Mouse (Mus musculus) stomach, embryonic 16.5 days (tissue): ENCODE data around the gene Rtp4. TPM values are rescaled to one million over a fixed set of nuclear protein-coding genes. Genes with fewer than 3 reads are reported as not detected.

Experiments used
- ATAC-seq: fragments of 200-750 bp; cut with Nextera tagmentation; 2 replicates; pipeline ENCODE4 v1.8.0; 2017; ENCODE audit warnings: moderate number of reproducible peaks, moderate TSS enrichment; ENCODE audit not compliant: insufficient read depth, low FRiP score
- H3K27ac ChIP-seq: fragments of 300-500 bp; sonication (generic); 2 replicates; pipeline ENCODE4 v1.5.1; 2014; ENCODE audit warnings: low read length
- H3K27me3 ChIP-seq: fragments of 300-500 bp; sonication (generic); 2 replicates; pipeline ENCODE4 v1.6.1; 2014; ENCODE audit warnings: low read length, control low read depth, mixed read lengths; ENCODE audit not compliant: control insufficient read depth, insufficient read depth
- H3K36me3 ChIP-seq: fragments of 300-500 bp; sonication (generic); 2 replicates; pipeline ENCODE4 v1.6.1; 2014; ENCODE audit warnings: low read length; ENCODE audit not compliant: control insufficient read depth, insufficient read depth
- H3K4me1 ChIP-seq: fragments of 300-500 bp; sonication (generic); 2 replicates; pipeline ENCODE4 v1.6.1; 2014; ENCODE audit warnings: low read length, control low read depth, mixed read lengths; ENCODE audit not compliant: control insufficient read depth, insufficient read depth
- H3K4me2 ChIP-seq: fragments of 300-500 bp; sonication (generic); 2 replicates; pipeline ENCODE4 v1.6.1; 2014; ENCODE audit warnings: low read depth, low read length, mixed read lengths
- H3K4me3 ChIP-seq: fragments of 300-500 bp; sonication (generic); replicated peaks from 2 replicates; pipeline ENCODE4 v1.5.1; 2014; ENCODE audit warnings: mild to moderate bottlenecking, low read length
- H3K9ac ChIP-seq: fragments of 300-500 bp; sonication (generic); 2 replicates; pipeline ENCODE4 v1.6.1; 2014; ENCODE audit warnings: low read length
- H3K9me3 ChIP-seq: fragments of 300-500 bp; sonication (generic); replicated peaks from 2 replicates; pipeline ENCODE4 v1.6.1; 2016; ENCODE audit warnings: low read length, control low read depth; ENCODE audit not compliant: control insufficient read depth
- WGBS: fragments of 180-500 bp; shearing (Covaris S2); extraction: QIAGEN DNeasy Blood & Tissue Kit; methylation state at CpG from one replicate; pipeline ENCODE4 v1.1.7; 2014; 5-methylcytosine and 5-hydroxymethylcytosine counted together
- polyA plus RNA-seq: library from polyadenylated mRNA; unstranded; fragments of >200 nt; fragmentation: Nextera tagmentation; extraction: Ambion mirVana; gene quantifications from 2 replicates; pipeline ENCODE4 v1.2.1, GENCODE M21; 2015

The Rtp4 gene
- polyA plus RNA-seq, 1 experiment from 2014 or later: 5.6 TPM

GRCm38 (mm10) chr16:23504320-23504744 lies 15.8 kb upstream of the Rtp4 start:
- H3K27me3 ChIP-seq: peaks cover 7% of the 10 kb centered on the region
- no peaks in the 10 kb centered on the region for H3K36me3 ChIP-seq
- no peak for ATAC-seq
- no peak overlapping the region for H3K9ac ChIP-seq
- no peak overlapping the region for H3K4me3 ChIP-seq
- no peak overlapping the region for H3K27ac ChIP-seq
- H3K9me3 ChIP-seq: no peaks in the 10 kb centered on the region
- no peaks in the 10 kb centered on the region for H3K4me1 ChIP-seq
- no peak overlapping the region for H3K4me2 ChIP-seq
- WGBS: 79% methylated on average over 3 of the region's 3 CpGs

GRCm38 (mm10) chr16:23505904-23506687 lies 14.0 kb upstream of the Rtp4 start:
- peaks cover 7% of the 10 kb centered on the region for H3K27me3 ChIP-seq
- ATAC-seq: no peak
- 44% methylated on average over 11 of the region's 11 CpGs for WGBS
- H3K4me3 ChIP-seq: no peak overlapping the region
- H3K9ac ChIP-seq: no peak overlapping the region; the same call in 1 of the 2 replicates
- H3K27ac ChIP-seq: no peak overlapping the region
- H3K36me3 ChIP-seq: no peaks in the 10 kb centered on the region
- no peaks in the 10 kb centered on the region for H3K4me1 ChIP-seq
- H3K4me2 ChIP-seq: no peak overlapping the region
- no peaks in the 10 kb centered on the region for H3K9me3 ChIP-seq

DNA sequence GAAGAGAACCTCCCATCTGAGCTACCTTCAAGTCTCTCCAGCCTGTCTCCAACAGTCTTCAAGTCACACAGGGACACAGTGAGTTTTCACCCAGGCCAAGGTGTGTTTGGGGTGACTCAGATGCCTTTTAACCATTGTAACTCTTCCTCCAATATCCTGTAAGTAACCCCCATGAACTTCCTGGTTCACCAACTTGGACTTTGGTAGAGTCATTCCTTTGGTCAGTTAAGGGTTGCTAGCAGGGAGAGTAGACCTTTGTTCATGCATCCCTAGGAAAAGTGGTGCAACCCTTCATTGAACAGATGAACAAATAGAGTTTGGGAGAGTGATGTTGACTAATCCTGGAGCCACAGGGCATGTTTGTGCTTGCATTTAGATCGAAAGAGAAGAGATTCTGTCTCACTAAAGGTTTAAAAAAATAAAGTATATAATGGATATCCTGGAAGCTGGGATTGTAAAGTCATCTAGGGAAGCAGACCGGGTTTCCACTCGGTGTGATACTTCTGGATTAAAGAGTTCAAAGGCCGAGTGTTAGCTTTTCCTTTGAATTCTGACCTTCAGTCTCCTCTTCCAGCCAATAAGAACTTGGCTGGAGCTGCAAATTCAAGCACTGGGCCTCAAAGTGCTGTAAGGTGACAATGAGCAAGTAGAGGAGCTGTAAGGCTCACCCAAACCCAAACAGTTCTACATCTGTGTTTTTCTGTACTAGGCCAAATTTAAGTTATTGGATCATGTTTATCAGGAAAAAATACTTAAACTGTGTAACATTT lies 8.7 kb upstream of the Rtp4 start:
- no peak for ATAC-seq

DNA sequence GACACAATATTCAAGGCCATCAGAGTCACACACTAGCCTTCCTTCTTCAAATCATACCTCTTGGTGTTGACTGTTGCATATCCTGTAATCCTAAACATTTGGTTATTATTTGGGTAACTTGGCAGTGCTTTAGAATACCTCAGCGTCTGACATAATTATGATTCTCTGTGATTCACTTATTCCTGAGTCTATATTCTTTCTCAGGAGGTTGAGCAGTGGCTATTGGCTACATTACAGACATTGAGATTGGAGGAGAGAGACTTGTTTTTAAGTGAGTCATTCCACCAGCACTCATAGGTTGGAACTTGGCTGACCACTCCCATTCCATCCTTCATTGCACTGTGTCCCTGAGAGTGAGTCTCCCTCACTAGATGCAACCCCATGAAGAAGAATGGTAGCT lies 6.7 kb upstream of the Rtp4 start:
- no peaks in the 10 kb centered on the region for H3K9me3 ChIP-seq
- H3K4me3 ChIP-seq: no peak overlapping the region
- no peak overlapping the region for H3K4me2 ChIP-seq
- no peaks in the 10 kb centered on the region for H3K27me3 ChIP-seq
- no peak overlapping the region for H3K9ac ChIP-seq
- peaks cover 4% of the 10 kb centered on the region; the same call in 1 of the 2 replicates for H3K4me1 ChIP-seq
- WGBS: 81% methylated on average over 1 of the region's 1 CpGs
- no peak overlapping the region for H3K27ac ChIP-seq
- no peaks in the 10 kb centered on the region for H3K36me3 ChIP-seq
- ATAC-seq: no peak

More for the DNA sequence above, 8.7 kb upstream of the Rtp4 start:
- WGBS: 65% methylated on average over 4 of the region's 4 CpGs
- no peak overlapping the region for H3K9ac ChIP-seq
- H3K27ac ChIP-seq: no peak overlapping the region
- no peaks in the 10 kb centered on the region for H3K36me3 ChIP-seq
- H3K4me1 ChIP-seq: no peaks in the 10 kb centered on the region; the same call in 1 of the 2 replicates
- H3K9me3 ChIP-seq: no peaks in the 10 kb centered on the region
- H3K27me3 ChIP-seq: no peaks in the 10 kb centered on the region
- H3K4me3 ChIP-seq: no peak overlapping the region
- H3K4me2 ChIP-seq: no peak overlapping the region

GRCm38 (mm10) chr16:23515766-23516165 lies 4.3 kb upstream of the Rtp4 start:
- no peak for ATAC-seq
- Histone ChIP-seq H3K4me3 (no peak overlapping the region), H3K4me2 (no peak overlapping the region), H3K27ac (no peak overlapping the region), H3K9me3 (no peaks in the 10 kb centered on the region), H3K4me1 (peaks cover 13% of the 10 kb centered on the region; the same call in 1 of the 2 replicates), H3K27me3 (no peaks in the 10 kb centered on the region), H3K36me3 (no peaks in the 10 kb centered on the region), H3K9ac (no peak overlapping the region)
- 41% methylated on average over 3 of the region's 3 CpGs for WGBS

- Histone ChIP-seq H3K36me3 (no peaks in the 10 kb centered on the region), H3K9me3 (no peaks in the 10 kb centered on the region), H3K27ac (no peak overlapping the region; the same call in 1 of the 2 replicates), H3K27me3 (no peaks in the 10 kb centered on the region), H3K4me3 (no peak overlapping the region), H3K9ac (no peak overlapping the region), H3K4me1 (peaks cover 13% of the 10 kb centered on the region; the same call in 1 of the 2 replicates), H3K4me2 (no peak overlapping the region)
- 50% methylated on average over 2 of the region's 2 CpGs for WGBS
- ATAC-seq: no peak
Measured at GRCm38 (mm10) chr16:23516606-23517005, 3.5 kb upstream of the Rtp4 start.

GRCm38 (mm10) chr16:23517230-23517629 lies 2.9 kb upstream of the Rtp4 start:
- Histone ChIP-seq H3K9ac (no peak overlapping the region), H3K4me3 (no peak overlapping the region), H3K36me3 (no peaks in the 10 kb centered on the region), H3K27ac (no peak overlapping the region), H3K4me2 (no peak overlapping the region), H3K4me1 (peaks cover 13% of the 10 kb centered on the region; the same call in 1 of the 2 replicates), H3K9me3 (no peaks in the 10 kb centered on the region), H3K27me3 (no peaks in the 10 kb centered on the region)
- no peak for ATAC-seq
- 82% methylated on average over 5 of the region's 5 CpGs for WGBS

- no peak overlapping the region for H3K4me3 ChIP-seq
- no peak overlapping the region for H3K4me2 ChIP-seq
- ATAC-seq: no peak
- peaks cover 13% of the 10 kb centered on the region; the same call in 1 of the 2 replicates for H3K4me1 ChIP-seq
- WGBS: 51% methylated on average over 20 of the region's 20 CpGs
- no peak overlapping the region for H3K9ac ChIP-seq
- no peaks in the 10 kb centered on the region for H3K27me3 ChIP-seq
- H3K36me3 ChIP-seq: no peaks in the 10 kb centered on the region
- no peak overlapping the region for H3K27ac ChIP-seq
- H3K9me3 ChIP-seq: no peaks in the 10 kb centered on the region
Measured at GRCm38 (mm10) chr16:23517754-23518566, 2.1 kb upstream of the Rtp4 start.
